Mouse (Mus musculus): ENCODE measurements around the gene D2hgdh.

GRCm38 (mm10) chr1:93818722-93819121 is 6.0 kb upstream of the D2hgdh start:
- TF ChIP-seq TCF12 (IDR thresholded peaks at IDR 0.05; ENCODE audit: insufficient read depth, poor library complexity, severe bottlenecking) (no peak), POLR2A (IDR thresholded peaks at IDR 0.05; ENCODE audit: insufficient read length, low read depth) (no peak), E2F4 (IDR thresholded peaks at IDR 0.05; ENCODE audit: insufficient read depth) (no peak), SRF (IDR thresholded peaks at IDR 0.05; ENCODE audit: control insufficient read depth, insufficient read length, low read depth) (no peak), MAX (IDR thresholded peaks at IDR 0.05; ENCODE audit: low read depth) (no peak), USF1 (IDR thresholded peaks at IDR 0.05; ENCODE audit: low read depth) (no peak), POLR2AphosphoS2 (IDR thresholded peaks at IDR 0.05; ENCODE audit: insufficient read length, low read depth) (no peak), MYOG (IDR thresholded peaks at IDR 0.05; ENCODE audit: control insufficient read depth in 1 of 3, insufficient read depth in 1 of 3, insufficient read length in 2 of 3, low read depth in 2 of 3) (no peak), MYOD1 (IDR thresholded peaks at IDR 0.05; ENCODE audit: control insufficient read depth in 1 of 3, insufficient read length in 2 of 3, low read depth in 2 of 3) (no peak), CEBPB (IDR thresholded peaks at IDR 0.05; ENCODE audit: insufficient read depth, poor library complexity, severe bottlenecking) (no peak)

Measured in myocyte (in vitro differentiated cells).